Mouse (Mus musculus) liver, embryonic 15.5 days (tissue): ENCODE results near the gene Prkar1a. TPM values are rescaled to one million over a fixed set of nuclear protein-coding genes. Genes with fewer than 3 reads are reported as not detected.

Experiments
- ATAC-seq: fragments of 200-750 bp; cut with Nextera tagmentation; 2 replicates; pipeline ENCODE4 v1.8.0; 2017; ENCODE audit warnings: moderate number of reproducible peaks, mild to moderate bottlenecking, moderate library complexity; ENCODE audit not compliant: insufficient read depth
- H3K27ac ChIP-seq: fragments of 300-500 bp; sonication (generic); replicated peaks from 2 replicates; pipeline ENCODE4 v1.5.1; 2015; ENCODE audit warnings: mild to moderate bottlenecking, inconsistent platforms
- H3K27me3 ChIP-seq: fragments of 300-500 bp; sonication (generic); 2 replicates; pipeline ENCODE4 v1.6.1; 2015; ENCODE audit warnings: mild to moderate bottlenecking, inconsistent platforms
- H3K36me3 ChIP-seq: fragments of 300-500 bp; sonication (generic); replicated peaks from 2 replicates; pipeline ENCODE4 v1.6.1; 2015; ENCODE audit warnings: moderate library complexity, mild to moderate bottlenecking, inconsistent platforms
- H3K4me1 ChIP-seq: fragments of 300-500 bp; sonication (generic); replicated peaks from 2 replicates; pipeline ENCODE4 v1.6.1; 2015; ENCODE audit warnings: inconsistent platforms
- H3K4me2 ChIP-seq: fragments of 300-500 bp; sonication (generic); 2 replicates; pipeline ENCODE4 v1.6.1; 2015; ENCODE audit warnings: moderate library complexity, mild to moderate bottlenecking, inconsistent platforms
- H3K4me3 ChIP-seq: fragments of 300-500 bp; sonication (generic); replicated peaks from 2 replicates; pipeline ENCODE4 v1.5.1; 2015; ENCODE audit warnings: mild to moderate bottlenecking, inconsistent platforms
- H3K9ac ChIP-seq: fragments of 300-500 bp; sonication (generic); 2 replicates; pipeline ENCODE4 v1.6.1; 2015; ENCODE audit warnings: moderate library complexity, mild to moderate bottlenecking, inconsistent platforms
- H3K9me3 ChIP-seq: fragments of 300-500 bp; sonication (generic); replicated peaks from 2 replicates; pipeline ENCODE4 v1.6.1; 2016; ENCODE audit warnings: inconsistent platforms
- WGBS: fragments of 180-500 bp; shearing (Covaris S2); methylation state at CpG from one replicate; pipeline ENCODE4 v1.1.7; 2015; ENCODE audit warnings: mixed read lengths; ENCODE audit not compliant: insufficient replicate concordance; 5-methylcytosine and 5-hydroxymethylcytosine counted together
- polyA plus RNA-seq: library from polyadenylated mRNA; unstranded; fragments of >200 nt; fragmentation: Nextera tagmentation; extraction: Ambion mirVana; gene quantifications from 2 replicates; pipeline ENCODE4 v1.2.1, GENCODE M21; 2015

Prkar1a gene
- polyA plus RNA-seq, 1 experiment from 2014 or later = 108 TPM

- Histone ChIP-seq H3K4me1 (peaks cover 13% of the 10 kb centered on the region), H3K4me2 (no peak overlapping the region), H3K4me3 (no peak overlapping the region), H3K27ac (no peak overlapping the region), H3K36me3 (no peaks in the 10 kb centered on the region), H3K9me3 (no peaks in the 10 kb centered on the region), H3K27me3 (no peaks in the 10 kb centered on the region), H3K9ac (no peak overlapping the region)
- no peak for ATAC-seq
- WGBS = 65% methylated on average over 4 of the region's 4 CpGs
These were observed 59.6 kb downstream of the Prkar1a start for GRCm38 (mm10) chr11:109708786-109709185.

- Histone ChIP-seq H3K4me2 (no peak overlapping the region), H3K27ac (no peak overlapping the region), H3K9ac (no peak overlapping the region), H3K9me3 (no peaks in the 10 kb centered on the region), H3K36me3 (no peaks in the 10 kb centered on the region), H3K4me3 (no peak overlapping the region), H3K4me1 (peaks cover 8% of the 10 kb centered on the region), H3K27me3 (no peaks in the 10 kb centered on the region)
- 53% methylated on average over 5 of the region's 5 CpGs for WGBS
- no peak for ATAC-seq
These were observed 60.3 kb downstream of the Prkar1a start for GRCm38 (mm10) chr11:109709501-109709900.

- Histone ChIP-seq H3K27ac (no peak overlapping the region), H3K4me3 (no peak overlapping the region), H3K36me3 (no peaks in the 10 kb centered on the region), H3K9ac (no peak overlapping the region), H3K4me2 (no peak overlapping the region), H3K9me3 (no peaks in the 10 kb centered on the region), H3K27me3 (no peaks in the 10 kb centered on the region), H3K4me1 (no peaks in the 10 kb centered on the region)
- WGBS = 70% methylated on average over 17 of the region's 17 CpGs
- ATAC-seq = no peak
These were observed 65.4 kb downstream of the Prkar1a start for GRCm38 (mm10) chr11:109714341-109715247.

- WGBS = 77% methylated on average over 12 of the region's 12 CpGs
These were observed 66.1 kb downstream of the Prkar1a start for GRCm38 (mm10) chr11:109715311-109715781.

GRCm38 (mm10) chr11:109716981-109717380, 67.8 kb downstream of the Prkar1a start:
- Histone ChIP-seq H3K27ac (no peak overlapping the region), H3K9ac (no peak overlapping the region), H3K9me3 (no peaks in the 10 kb centered on the region), H3K4me2 (no peak overlapping the region), H3K4me1 (no peaks in the 10 kb centered on the region), H3K4me3 (no peak overlapping the region), H3K36me3 (no peaks in the 10 kb centered on the region), H3K27me3 (peaks cover 22% of the 10 kb centered on the region)
- no peak for ATAC-seq
- WGBS = 63% methylated on average over 7 of the region's 7 CpGs

More at GRCm38 (mm10) chr11:109715311-109715781, 66.1 kb downstream of the Prkar1a start:
- Histone ChIP-seq H3K9ac (no peak overlapping the region), H3K9me3 (no peaks in the 10 kb centered on the region), H3K4me3 (no peak overlapping the region), H3K4me2 (no peak overlapping the region), H3K27me3 (peaks cover 5% of the 10 kb centered on the region; the same call in 1 of the 2 replicates), H3K36me3 (no peaks in the 10 kb centered on the region), H3K27ac (no peak overlapping the region), H3K4me1 (no peaks in the 10 kb centered on the region)
- no peak for ATAC-seq

- 71% methylated on average over 5 of the region's 5 CpGs for WGBS
- Histone ChIP-seq H3K4me2 (no peak overlapping the region), H3K27me3 (peaks cover 27% of the 10 kb centered on the region), H3K4me3 (no peak overlapping the region), H3K9ac (no peak overlapping the region), H3K4me1 (no peaks in the 10 kb centered on the region), H3K27ac (no peak overlapping the region), H3K9me3 (no peaks in the 10 kb centered on the region), H3K36me3 (no peaks in the 10 kb centered on the region)
- no peak for ATAC-seq
These were observed 68.2 kb downstream of the Prkar1a start for GRCm38 (mm10) chr11:109717448-109717847.

GRCm38 (mm10) chr11:109717966-109718895, 69.0 kb downstream of the Prkar1a start:
- no peaks in the 10 kb centered on the region for H3K36me3 ChIP-seq
- ATAC-seq = no peak
- peaks cover 33% of the 10 kb centered on the region for H3K27me3 ChIP-seq
- no peak overlapping the region for H3K4me2 ChIP-seq
- no peak overlapping the region for H3K4me3 ChIP-seq
- H3K4me1 ChIP-seq = no peaks in the 10 kb centered on the region
- no peaks in the 10 kb centered on the region for H3K9me3 ChIP-seq
- H3K9ac ChIP-seq = no peak overlapping the region
- WGBS = 69% methylated on average over 15 of the region's 15 CpGs
- H3K27ac ChIP-seq = no peak overlapping the region

Other genes starting within 250 kb of the Prkar1a start
- not detected in 2 replicates for gene 9930022D16Rik, start 235.5 kb upstream of the Prkar1a start, polyA plus RNA-seq
- gene Amz2, start 223.5 kb upstream of the Prkar1a start, polyA plus RNA-seq = 10.8 and 11.1 TPM in 2 replicates
- gene Arsg, start 176.0 kb upstream of the Prkar1a start, polyA plus RNA-seq = 3.4 and 3.7 TPM in 2 replicates
- gene Slc16a6, start 175.8 kb upstream of the Prkar1a start, polyA plus RNA-seq = 38.9 and 39.1 TPM in 2 replicates
- gene Wipi1, start 37.4 kb upstream of the Prkar1a start, polyA plus RNA-seq = 24.2 and 25.9 TPM in 2 replicates
- 6.7 and 8.6 TPM in 2 replicates for gene Fam20a, start 72.9 kb downstream of the Prkar1a start, polyA plus RNA-seq
- gene 1700012B07Rik, start 178.6 kb downstream of the Prkar1a start, polyA plus RNA-seq = not detected in 2 replicates